Mouse (Mus musculus): ENCODE data around the gene Ypel3. TPM values are rescaled to one million over a fixed set of nuclear protein-coding genes. Genes with fewer than 3 reads are reported as not detected.
"Not testable (repeated sequence)": the region's sequence is repeated elsewhere in the genome, so short reads cannot be mapped to it uniquely, and the experiment has no call there.

The Ypel3 gene
- total RNA-seq (2021) = 10 to 100 TPM; 62.9 to 77.1 TPM
- long read RNA-seq, experiment 1, transcript Ypel3-201 (5 exons, 973 nt) = major isoform, 68 of 90 reads
- long read RNA-seq, experiment 1, transcript Ypel3-210 (5 exons, 1,050 nt) = minor isoform, 6 of 90 reads
- long read RNA-seq, experiment 1, transcript Ypel3-203 (4 exons, 1,594 nt) = minor isoform, 5 of 90 reads
- long read RNA-seq, experiment 1, partial matches to known transcripts = 0 of 90 reads
- long read RNA-seq, experiment 1, other reads (novel, unspliced or antisense) = 11 of 90 reads
- long read RNA-seq, experiment 2, transcript Ypel3-201 (5 exons, 973 nt) = major isoform, 57 of 67 reads
- long read RNA-seq, experiment 2, partial matches to known transcripts = 1 of 67 reads
- long read RNA-seq, experiment 2, other reads (novel, unspliced or antisense) = 5 of 67 reads

DNA sequence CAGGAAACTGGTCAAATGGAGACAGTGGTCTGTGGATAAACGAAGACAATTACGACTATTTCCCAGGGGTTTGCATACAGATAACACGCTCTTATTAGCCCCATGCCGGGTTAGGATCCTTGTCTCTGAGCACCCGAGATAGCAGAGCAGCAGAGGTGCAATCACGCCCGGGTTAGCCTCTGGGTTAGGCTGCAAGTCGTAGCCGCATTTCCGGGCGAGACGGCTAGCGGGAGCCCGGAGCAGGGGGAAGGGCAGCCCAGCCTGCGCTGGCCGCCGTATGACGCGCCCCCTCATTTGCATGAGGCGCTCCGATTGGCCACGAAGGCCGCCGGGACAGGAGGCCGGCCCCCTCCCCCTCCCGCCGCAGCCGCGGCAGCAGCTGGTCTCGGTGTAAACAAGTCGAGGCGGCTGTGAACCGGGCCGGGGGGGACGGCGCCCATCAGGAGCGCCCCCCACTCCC lies at the start of gene Ypel3:
TSS of gene Ypel3 (plus strand) at position 358 of the 460 bp plus-strand sequence.
- intact Hi-C loops (cut with DNase I) = no loop called here
- peak; percentile 97 for DNase-seq

GRCm38 (mm10) chr7:126730256-126730789 lies 46.4 kb upstream of the Ypel3 start:
- intact Hi-C loops (cut with DNase I); DNase-seq: not testable (repeated sequence)

- intact Hi-C loops (cut with DNase I) = no loop called here
- no peak for DNase-seq
These were observed 40.6 kb upstream of the Ypel3 start for GRCm38 (mm10) chr7:126736122-126736521.

DNA sequence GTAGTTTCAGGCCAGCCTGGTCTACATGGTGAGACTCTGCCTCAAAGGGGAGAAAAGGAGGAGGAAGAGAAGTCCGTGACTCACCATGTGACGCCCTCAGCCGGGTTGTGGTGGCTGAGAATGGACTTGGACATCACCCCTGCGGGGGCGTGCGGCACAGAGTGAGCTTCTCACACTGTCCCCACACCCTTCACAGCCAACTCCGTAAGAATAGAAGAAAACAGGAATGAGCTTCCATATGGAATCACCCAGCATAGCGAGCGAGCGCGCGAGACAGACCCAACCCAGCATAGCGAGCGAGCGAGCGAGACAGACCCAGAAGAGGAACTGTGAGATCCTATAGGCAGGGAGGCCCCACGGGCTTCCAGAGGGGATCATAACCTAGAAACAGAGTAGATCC lies 37.2 kb upstream of the Ypel3 start:
- intact Hi-C loops (cut with DNase I) = no loop called here
- no peak for DNase-seq

DNA sequence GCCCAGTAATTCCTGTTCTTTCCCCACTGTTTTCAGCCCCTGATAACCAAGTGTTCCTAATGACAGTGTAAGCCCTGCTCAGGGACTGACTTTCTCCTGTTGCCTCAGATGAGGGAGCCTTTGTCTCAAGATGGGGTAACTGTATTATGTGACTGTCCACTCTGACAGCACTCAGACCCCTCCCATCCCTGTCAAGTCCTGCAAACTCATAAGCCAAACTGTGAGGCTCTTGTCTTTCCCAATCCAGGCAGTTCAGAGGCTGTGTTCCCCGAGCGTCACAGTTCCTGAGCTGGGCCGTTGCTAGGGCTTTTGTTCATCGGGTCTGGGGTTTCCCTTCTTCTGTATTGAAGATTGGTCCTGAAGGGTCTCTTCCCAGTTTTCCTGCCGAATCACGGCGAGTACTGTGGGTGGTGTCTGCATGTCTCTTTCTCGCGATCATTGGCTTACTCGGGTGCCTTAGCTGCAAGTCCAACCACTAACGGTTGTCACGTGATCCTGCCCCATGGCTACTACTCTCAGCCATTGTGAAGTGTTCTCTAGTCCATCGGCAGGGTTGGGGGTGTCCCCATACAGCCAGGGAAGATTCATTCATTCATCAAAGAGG lies 36.5 kb upstream of the Ypel3 start:
- no peak for DNase-seq
- intact Hi-C loops (cut with DNase I) = no loop called here

DNA sequence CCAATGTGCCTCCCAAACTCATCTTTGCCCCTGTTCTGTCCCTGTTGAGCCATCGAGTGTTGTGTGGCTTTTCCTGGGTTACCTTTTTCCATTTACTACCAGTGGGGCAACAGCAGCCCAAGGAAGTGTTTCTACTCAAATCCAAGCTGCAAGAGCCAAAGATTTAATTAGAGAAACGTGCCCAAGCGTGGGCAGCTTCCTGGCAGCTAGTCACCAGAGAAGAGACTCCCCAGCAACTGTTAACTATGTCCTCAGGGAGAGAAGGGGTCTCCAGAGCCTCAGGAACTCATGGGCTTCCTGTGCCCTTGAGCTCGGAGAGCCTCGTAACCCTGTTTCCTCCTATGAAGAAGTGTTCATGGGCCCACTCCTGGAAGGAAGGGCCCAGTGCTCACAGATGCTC lies 35.8 kb upstream of the Ypel3 start:
- no peak for DNase-seq
- intact Hi-C loops (cut with DNase I) = no loop called here

- intact Hi-C loops (cut with DNase I) = no loop called here
- DNase-seq = no peak
These were observed 35.3 kb upstream of the Ypel3 start for GRCm38 (mm10) chr7:126741452-126741851.

DNA sequence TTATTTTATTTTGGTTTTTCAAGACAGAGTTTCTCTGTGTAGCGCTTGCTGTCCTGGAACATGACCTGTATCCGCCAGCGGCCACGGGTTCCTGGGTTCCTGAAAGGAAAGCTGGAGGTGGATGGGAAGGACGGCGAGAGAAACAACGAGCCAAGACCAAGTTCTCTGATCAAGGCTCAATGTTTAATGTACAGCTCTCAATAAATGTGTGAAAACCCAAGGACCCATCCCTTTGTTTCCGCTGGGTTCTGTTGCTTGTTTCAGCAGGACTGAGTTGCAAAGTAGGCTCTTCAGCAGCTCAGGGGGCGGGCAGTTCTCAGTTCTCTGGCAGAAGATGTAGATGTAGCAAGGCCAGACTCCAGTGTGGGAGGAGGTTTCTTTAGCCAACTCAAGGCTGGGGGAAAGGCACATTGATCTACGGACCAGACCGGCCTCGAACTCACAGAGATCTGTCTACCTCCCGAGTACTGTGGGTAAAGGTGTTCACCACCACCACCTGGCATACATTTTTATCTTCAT lies 34.7 kb upstream of the Ypel3 start:
- intact Hi-C loops (cut with DNase I) = no loop called here
- no peak for DNase-seq

DNA sequence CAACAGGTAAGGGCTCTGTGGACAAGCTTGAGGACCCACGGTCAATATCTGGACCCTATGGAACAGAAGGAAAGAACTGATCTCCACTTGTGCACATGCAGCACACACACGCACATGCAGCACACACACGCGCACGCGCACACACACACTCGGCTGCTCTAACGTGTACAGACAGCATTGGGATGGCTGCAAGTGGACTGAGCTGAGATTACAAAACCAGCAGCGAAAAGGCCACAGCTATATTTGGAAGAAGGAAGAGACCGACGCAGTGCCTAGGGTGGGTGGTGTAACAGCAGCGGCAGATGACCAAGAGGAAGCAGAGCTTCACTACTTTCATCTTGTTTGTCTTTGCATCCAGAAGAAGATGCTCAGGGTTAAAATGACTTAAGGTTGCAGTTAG lies 30.7 kb upstream of the Ypel3 start:
- intact Hi-C loops (cut with DNase I) = no loop called here
- no peak for DNase-seq

- no peak for DNase-seq
- intact Hi-C loops (cut with DNase I) = no loop called here
These were observed 30.0 kb upstream of the Ypel3 start for GRCm38 (mm10) chr7:126746798-126747197.

DNA sequence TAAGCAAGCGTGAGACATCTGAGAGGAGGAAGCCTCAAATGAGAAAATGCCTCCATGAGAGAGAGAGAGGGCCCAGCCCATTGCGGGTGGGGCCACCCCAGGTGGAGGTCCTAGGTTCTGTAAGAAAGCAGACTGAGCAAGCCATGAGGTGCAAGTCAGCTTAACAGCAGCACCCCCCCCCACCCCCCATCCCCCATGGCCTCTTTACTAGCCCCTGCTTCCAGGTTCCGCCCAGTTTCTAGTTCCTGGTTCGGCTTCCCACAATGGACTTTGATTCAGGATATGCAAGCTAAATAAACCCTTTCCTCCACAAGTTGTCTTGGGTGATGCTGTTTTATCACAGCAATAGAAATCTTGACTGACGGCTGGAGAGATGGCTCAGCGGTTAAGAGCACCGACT lies 27.9 kb upstream of the Ypel3 start:
- intact Hi-C loops (cut with DNase I) = no loop called here
- DNase-seq = no peak

DNA sequence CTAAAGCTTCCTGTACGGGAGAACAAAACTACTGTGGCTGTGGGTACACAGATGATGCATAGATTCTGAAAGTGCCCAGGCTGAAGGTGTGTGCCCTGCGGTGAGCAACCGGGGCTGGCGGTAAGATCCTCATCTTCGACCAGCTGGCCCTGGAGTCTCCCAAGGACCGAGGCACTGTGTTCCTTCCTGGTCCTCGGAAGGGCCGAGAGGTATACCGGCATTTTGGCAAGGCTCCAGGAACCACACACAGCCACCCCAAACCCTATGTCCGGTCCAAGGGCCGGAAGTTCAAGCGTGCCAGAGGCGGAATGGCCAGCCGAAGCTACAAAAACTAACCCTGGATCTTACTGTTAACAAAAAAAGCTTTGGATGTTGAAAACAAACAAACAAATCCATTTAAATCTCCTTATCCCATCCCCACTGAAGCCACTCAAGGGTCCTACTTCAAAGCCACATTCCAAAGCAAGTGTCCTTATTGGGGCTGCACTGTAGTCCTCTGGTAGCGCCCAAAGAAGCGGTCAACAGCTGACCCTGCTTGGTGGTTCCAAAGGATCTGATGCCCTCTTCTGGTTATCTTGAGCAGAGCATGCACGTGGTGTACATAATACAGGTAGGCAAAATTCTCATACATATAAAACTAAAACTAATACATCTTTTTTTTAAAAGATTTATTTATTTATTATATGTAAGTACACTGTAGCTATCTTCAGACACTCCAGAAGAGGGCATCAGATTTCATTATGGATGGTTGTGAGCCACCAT lies 27.0 kb upstream of the Ypel3 start:
- intact Hi-C loops (cut with DNase I) = no loop called here
- DNase-seq = no peak

GRCm38 (mm10) chr7:126754866-126755265 lies 21.9 kb upstream of the Ypel3 start:
- intact Hi-C loops (cut with DNase I) = loop anchor here (5.0 kb wide), 1 partner anchor 352 kb away; no protein-coding TSS in a partner anchor
- peak; percentile 76 to 86 for DNase-seq

GRCm38 (mm10) chr7:126758539-126758938 lies 18.2 kb upstream of the Ypel3 start:
- no peak for DNase-seq
- intact Hi-C loops (cut with DNase I) = loop anchor here (5.0 kb wide), 1 partner anchor 349 kb away; no protein-coding TSS in a partner anchor

DNA sequence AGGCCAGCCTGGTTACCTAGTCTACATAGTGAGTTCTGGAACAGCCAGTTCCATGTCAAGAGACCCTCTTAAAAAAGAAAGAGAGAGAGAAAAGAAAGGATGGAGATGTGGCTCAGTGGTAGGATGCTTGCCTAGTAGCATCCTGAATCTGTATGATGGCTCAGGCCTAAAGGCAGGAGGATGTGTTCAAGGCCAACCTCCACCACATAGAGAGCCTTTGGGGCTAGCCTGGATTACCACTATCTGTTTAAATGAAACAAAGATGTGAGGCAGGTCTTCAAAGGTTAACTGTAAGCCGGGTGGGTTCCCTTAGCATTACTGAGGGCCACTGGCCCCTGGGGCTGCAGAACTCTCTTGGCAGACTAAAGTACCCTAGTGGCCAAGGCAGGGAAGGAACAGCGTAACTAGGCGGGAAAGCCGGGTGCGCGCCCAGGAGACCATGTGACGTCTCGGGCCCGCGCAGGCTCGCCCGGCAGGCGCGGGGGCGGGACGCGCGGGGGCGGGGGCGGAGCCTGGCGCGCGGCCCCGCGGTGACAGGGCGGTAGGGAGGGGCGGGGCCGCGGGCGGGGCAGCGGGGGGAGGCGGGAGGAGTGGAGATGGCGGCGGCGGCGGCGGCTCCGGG lies 17.6 kb upstream of the Ypel3 start, which contains the start of gene Mapk3:
TSS of gene Mapk3 (plus strand) at position 552 of the 622 bp plus-strand sequence.
- intact Hi-C loops (cut with DNase I) = loop anchor here (5.0 kb wide), 1 partner anchor 348 kb away; no protein-coding TSS in a partner anchor
- peak; percentile 92 to 93 for DNase-seq

DNA sequence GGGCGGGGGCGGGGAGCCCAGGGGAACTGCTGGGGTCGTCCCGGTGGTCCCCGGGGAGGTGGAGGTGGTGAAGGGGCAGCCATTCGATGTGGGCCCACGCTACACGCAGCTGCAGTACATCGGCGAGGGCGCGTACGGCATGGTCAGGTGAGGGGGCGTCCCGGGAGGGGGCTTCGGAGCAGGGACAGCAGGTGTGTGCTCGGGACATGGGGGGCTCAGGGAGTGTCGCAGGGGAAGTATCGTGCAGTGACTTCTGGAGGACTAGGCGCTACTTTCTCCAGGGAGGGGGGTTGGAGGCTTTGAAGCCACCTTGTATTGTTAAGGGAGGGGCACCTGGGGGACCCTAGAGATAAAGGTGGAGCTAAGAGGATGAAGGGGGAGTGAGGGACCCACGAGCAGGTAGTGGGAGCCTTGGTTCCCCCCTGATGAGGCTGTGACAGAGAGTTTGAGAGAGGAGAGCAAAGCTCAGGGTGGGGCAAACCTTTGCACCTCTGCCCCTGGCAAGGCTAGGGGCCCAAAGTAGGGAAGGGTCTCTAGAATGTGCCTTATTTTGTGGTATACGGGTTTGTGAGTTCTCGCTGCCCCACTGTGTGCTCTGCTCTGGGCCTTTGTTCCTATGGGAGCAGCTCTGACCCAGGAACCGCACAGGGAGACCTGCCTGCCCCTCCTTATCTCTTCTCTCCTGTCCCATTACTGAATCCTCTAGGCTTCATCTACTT lies 16.9 kb upstream of the Ypel3 start:
- no peak for DNase-seq
- intact Hi-C loops (cut with DNase I) = loop anchor here (2.0 to 5.0 kb wide), 2 partner anchors 15 to 347 kb away; no protein-coding TSS in a partner anchor

GRCm38 (mm10) chr7:126760391-126760802 lies 16.4 kb upstream of the Ypel3 start:
- peak; percentile 80 to 82 for DNase-seq
- intact Hi-C loops (cut with DNase I) = loop anchor here (2.0 kb wide), 1 partner anchor 14 kb away; no protein-coding TSS in a partner anchor

- intact Hi-C loops (cut with DNase I) = loop anchor here (2.0 kb wide), 1 partner anchor 14 kb away; no protein-coding TSS in a partner anchor
- no peak for DNase-seq
These were observed 15.8 kb upstream of the Ypel3 start for GRCm38 (mm10) chr7:126760956-126761355.

GRCm38 (mm10) chr7:126761529-126762067 lies 15.2 kb upstream of the Ypel3 start:
- intact Hi-C loops (cut with DNase I) = loop anchor here (2.0 kb wide), 1 partner anchor 13 kb away; no protein-coding TSS in a partner anchor

More at GRCm38 (mm10) chr7:126761529-126762067, 15.2 kb upstream of the Ypel3 start:
- no peak for DNase-seq
